Mouse (Mus musculus) regulatory T cell (primary cell): ENCODE results near the gene Fam107a.

Experiments
- in situ Hi-C: fragments of 300-600 bp; cut with MboI, MseI; formaldehyde crosslinking; loops from one replicate; pipeline ENCODE4 v1.15.1; 2025; ENCODE audit warnings: high pct_unique_total_duplicates

The Fam107a gene

GRCm38 (mm10) chr14:8257521-8258334 is 60.1 kb downstream of the Fam107a start:
- in situ Hi-C loops, result no loop called here

GRCm38 (mm10) chr14:8256881-8257280 is 60.9 kb downstream of the Fam107a start:
- in situ Hi-C loops, result no loop called here

GRCm38 (mm10) chr14:8256072-8256471 is 61.8 kb downstream of the Fam107a start:
- in situ Hi-C loops, result no loop called here

- in situ Hi-C loops, result no loop called here
These were observed 62.6 kb downstream of the Fam107a start for GRCm38 (mm10) chr14:8255076-8255729.

- in situ Hi-C loops, result no loop called here
These were observed 66.4 kb downstream of the Fam107a start for GRCm38 (mm10) chr14:8251330-8251885.

DNA sequence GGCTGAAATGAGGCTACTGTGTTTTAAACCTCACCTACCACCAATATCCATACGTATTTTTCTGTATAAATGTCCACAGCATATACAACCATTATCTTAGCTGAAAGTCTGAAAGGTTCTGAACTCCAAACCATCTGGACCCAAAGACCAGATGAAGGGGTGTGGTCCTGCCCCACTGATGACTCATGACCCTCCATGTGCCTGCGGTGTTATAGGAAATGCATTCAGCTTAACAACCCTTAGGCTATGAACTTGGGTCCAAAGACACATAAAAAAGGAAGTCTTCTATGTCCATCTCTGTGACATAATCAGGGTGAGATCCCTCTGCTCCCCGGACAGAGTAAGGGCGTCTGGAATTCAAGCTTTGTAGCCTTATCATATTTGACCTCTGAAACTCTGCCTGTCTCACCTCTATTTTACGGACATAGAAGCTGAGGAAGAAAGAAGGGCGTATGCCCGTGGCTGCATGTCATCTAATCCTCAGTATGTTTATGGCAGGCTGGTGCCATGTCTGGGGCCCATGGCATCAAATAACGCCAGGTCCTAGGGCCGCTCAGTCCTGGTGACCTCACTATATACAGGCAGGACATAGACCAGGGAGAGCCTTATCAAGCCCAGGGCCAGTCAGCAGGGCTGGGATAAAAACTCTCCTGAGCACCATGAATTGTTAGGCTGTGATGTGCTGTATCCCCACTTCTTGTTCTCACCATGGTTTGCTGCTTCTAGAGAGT is 67.5 kb downstream of the Fam107a start:
- in situ Hi-C loops, result no loop called here

- in situ Hi-C loops, result no loop called here
These were observed 68.6 kb downstream of the Fam107a start for GRCm38 (mm10) chr14:8249206-8249605.

DNA sequence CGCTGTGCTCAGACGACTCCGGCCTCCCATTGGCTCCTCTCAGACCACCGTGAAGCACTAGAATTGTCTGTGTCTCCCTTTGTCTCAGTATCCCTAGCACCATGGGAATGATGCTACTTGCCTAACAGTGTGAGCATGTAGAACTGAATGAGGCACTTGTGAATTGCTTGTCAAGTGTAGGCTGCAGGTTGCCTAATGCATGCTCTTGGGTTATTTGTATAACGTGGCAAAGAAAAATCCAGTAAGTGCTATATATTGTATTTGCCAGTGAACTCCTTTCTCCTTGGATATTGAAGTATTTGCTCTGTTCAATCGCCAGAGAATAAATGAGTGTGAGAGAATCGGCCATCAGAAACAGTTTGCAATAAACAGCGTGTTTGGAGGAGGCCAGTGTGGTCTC is 70.9 kb downstream of the Fam107a start:
- in situ Hi-C loops, result no loop called here
